25 mouse cellular contexts compared by ENCODE assay signal in genomic region chr2:35955211-35955610, GRCm38 (mm10). TPM values are rescaled to one million over a fixed set of nuclear protein-coding genes. Genes with fewer than 3 reads are reported as not detected.
"Had no signal": no experiment of that assay in that cellular context is flagged by ENCODE, and none has a peak within 500 bp of the region (broad histone marks: within the 10 kb centered on the region; RNA-seq: fewer than 3 reads in every experiment).

No protein-coding gene starts in this region.

- H3K27me3 ChIP-seq: hindbrain, embryonic 12.5 days; liver, embryonic 13.5 days had no signal

- H3K4me3 ChIP-seq: gastrocnemius, adult 2 months; heart, embryonic 10.5 days; heart, embryonic 12.5 days; hindbrain, embryonic 10.5 days; hindbrain, embryonic 12.5 days; layer of hippocampus, adult 2 months; left cerebral cortex, adult 2 months; limb, embryonic 10.5 days; limb, embryonic 12.5 days; liver, embryonic 13.5 days had no signal

- H3K4me1 ChIP-seq: heart, embryonic 12.5 days; liver, embryonic 13.5 days had no signal

- H3K9me3 ChIP-seq: heart, embryonic 10.5 days; heart, embryonic 12.5 days; hindbrain, embryonic 10.5 days; hindbrain, embryonic 12.5 days; limb, embryonic 10.5 days; limb, embryonic 12.5 days; liver, embryonic 13.5 days had no signal

- ATAC-seq: hindbrain, embryonic 16.5 days; inflammation-experienced regulatory T-cells, adult 6 months; intestine, embryonic 16.5 days had no signal

- H3K27ac ChIP-seq: gastrocnemius, adult 2 months; heart, embryonic 10.5 days; hindbrain, embryonic 10.5 days; hindbrain, embryonic 12.5 days; hindbrain, embryonic 14.5 days; layer of hippocampus, adult 2 months; left cerebral cortex, adult 2 months; limb, embryonic 10.5 days; limb, embryonic 12.5 days; liver, embryonic 13.5 days had no signal

- H3K4me2 ChIP-seq: heart, embryonic 12.5 days; hindbrain, embryonic 12.5 days; hindbrain, embryonic 14.5 days; limb, embryonic 12.5 days; liver, embryonic 11.5 days; liver, embryonic 13.5 days had no signal

- H3K9ac ChIP-seq: heart, embryonic 12.5 days; hindbrain, embryonic 12.5 days; hindbrain, embryonic 14.5 days; limb, embryonic 12.5 days; liver, embryonic 13.5 days had no signal

- DNase-seq: gastrocnemius, adult 2 months; gastrocnemius, postnatal 10 days; gastrocnemius, postnatal 25 days; heart, adult 18-20 months; heart, postnatal 10 days; heart, postnatal 4 days; kidney, adult 11 months; kidney, postnatal 10 days; kidney, postnatal 25 days; kidney, postnatal 4 days; liver; liver, embryonic 13.5 days had no signal

- H3K36me3 ChIP-seq: heart, embryonic 10.5 days; heart, embryonic 12.5 days; hindbrain, embryonic 10.5 days; hindbrain, embryonic 12.5 days; limb, embryonic 10.5 days; limb, embryonic 12.5 days; liver, embryonic 13.5 days had no signal

RNA-seq across cellular contexts. Expression of gene Ttll11, which starts 24.5 kb away (rescaled TPM):
- polyA plus RNA-seq: inflammation-experienced regulatory T-cells, adult 6 months had no signal
